Mouse (Mus musculus) telencephalon, adult 2 months (tissue): ENCODE results near the gene Cd36.

Source experiments
- DNase-seq: peaks from one replicate; pipeline ENCODE4 v3.0.0-alpha.2; 2011; ENCODE audit warnings: low read depth, low spot score

Cd36 gene

GRCm38 (mm10) chr5:17858399-17858798, 30.2 kb downstream of the Cd36 start:
- no peak for DNase-seq

DNA sequence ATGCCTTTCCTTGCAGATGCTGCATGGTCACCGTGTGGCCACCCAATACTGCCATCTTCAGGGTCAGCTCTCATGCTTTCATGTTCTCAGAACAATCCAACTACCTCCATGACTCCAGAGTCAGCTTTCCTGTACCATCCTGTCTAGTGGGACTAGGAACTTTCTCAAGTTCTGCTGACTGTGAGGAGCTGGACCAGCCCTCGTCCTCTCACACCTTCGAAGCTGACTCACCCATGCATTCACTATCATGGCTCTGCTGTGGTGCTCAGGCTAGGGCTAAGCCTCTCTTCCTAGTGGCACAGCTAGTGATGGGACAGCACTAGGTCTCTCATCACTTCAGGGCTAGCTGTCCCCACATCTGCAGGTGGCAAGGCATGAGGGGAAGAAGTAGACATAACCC, 30.7 kb downstream of the Cd36 start:
- DNase-seq: no peak

DNA sequence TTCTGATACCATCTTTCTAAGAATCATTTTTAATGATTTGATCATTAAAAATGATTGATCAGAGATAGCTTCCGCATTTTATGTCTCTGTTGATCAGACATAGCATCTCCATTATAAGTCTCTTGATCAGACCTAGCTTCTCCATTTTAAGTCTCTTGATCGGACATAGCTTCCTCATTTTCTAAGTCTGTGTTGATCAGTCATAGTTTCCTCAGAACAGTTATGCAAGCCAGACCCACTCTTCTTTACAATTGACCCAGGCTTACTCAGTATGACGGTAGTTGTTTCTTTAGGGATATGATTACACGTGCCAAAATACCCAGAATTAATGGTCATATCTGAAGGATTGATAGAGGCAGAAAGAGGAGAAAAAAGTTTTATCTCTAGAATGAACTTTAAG, 31.3 kb downstream of the Cd36 start:
- DNase-seq: no peak

GRCm38 (mm10) chr5:17854127-17854923, 34.3 kb downstream of the Cd36 start:
- no peak for DNase-seq

GRCm38 (mm10) chr5:17850582-17850981, 38.0 kb downstream of the Cd36 start:
- DNase-seq: no peak

DNA sequence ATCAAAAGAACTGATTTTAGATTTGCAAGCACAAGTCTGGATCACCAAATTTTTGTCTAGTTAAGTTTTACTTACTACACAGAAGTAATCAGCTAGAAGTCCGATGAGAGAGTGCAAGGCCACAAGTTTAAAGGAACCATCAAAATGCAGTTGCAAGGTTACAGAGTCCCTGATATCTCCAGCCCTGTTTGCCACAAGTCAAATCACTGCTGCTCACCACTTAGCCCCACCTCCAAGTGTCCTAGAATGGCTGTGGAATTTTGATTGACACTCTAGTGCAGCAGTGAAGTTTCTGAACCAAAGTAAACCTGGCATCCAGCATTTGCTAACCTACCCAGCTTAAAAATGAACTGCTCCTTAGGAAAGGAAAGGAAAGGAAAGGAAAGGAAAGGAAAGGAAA, 39.0 kb downstream of the Cd36 start:
- no peak for DNase-seq

GRCm38 (mm10) chr5:17848733-17849132, 39.9 kb downstream of the Cd36 start:
- DNase-seq: no peak

- DNase-seq: no peak
Observed at GRCm38 (mm10) chr5:17848267-17848666, 40.3 kb downstream of the Cd36 start.

DNA sequence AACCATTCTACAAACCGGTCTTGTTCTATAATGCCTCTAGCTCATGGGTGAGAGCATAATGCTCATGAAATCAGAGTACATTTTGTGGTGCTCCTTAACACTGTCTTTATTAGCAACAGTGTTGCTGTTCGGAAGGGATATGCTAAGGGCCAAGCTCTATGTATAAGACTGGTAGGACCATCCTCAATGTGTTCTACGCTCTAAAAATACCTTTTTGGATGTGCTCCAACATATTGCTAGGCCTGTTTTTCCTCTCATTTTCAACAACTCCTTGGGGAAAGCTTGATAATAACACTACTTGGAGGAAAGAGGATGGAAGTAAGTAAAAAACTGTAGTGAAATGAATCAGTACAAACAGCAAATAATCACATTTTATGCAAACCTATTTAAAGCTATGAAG, 44.7 kb downstream of the Cd36 start:
- no peak for DNase-seq

DNA sequence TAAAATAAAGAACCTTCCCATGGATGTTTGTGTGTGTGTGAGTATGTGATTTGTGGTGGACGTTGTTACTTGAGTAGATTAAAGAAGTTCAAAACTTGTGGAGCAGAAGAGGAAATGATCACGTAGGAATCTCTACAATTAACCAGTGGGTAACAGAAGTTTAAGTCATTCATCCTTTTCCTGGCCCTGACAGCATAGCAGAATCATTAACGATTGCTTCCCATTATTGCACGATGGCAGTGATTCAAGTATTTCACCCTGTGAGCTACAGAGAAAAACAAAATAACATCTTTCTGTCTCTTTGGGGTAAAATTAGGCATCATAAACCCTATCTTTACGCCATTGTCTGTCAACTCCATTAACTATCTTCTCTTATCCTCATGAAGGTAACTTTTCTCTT, 45.3 kb downstream of the Cd36 start:
- no peak for DNase-seq

GRCm38 (mm10) chr5:17842111-17842729, 46.4 kb downstream of the Cd36 start:
- DNase-seq: no peak

- DNase-seq: no peak
Observed at GRCm38 (mm10) chr5:17839549-17839948, 49.1 kb downstream of the Cd36 start.

DNA sequence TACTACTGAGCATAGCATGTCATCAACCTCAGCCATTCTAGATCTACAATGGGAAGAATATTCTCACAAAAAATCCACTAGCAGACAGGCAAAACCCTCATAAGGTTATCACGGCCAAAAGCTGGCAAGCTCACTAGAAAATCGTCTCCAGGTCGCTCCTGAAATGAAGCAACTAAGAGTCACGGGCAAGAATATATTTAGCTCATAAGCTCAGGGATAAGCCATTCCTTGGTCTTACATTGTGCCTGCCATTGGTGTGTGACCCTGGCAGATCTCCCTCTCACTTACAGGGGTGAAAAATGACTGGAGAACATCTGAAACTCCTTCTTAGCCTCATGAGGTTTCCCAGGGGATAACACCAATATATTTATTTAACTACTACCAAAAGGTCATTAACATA, 52.2 kb downstream of the Cd36 start:
- DNase-seq: no peak

DNA sequence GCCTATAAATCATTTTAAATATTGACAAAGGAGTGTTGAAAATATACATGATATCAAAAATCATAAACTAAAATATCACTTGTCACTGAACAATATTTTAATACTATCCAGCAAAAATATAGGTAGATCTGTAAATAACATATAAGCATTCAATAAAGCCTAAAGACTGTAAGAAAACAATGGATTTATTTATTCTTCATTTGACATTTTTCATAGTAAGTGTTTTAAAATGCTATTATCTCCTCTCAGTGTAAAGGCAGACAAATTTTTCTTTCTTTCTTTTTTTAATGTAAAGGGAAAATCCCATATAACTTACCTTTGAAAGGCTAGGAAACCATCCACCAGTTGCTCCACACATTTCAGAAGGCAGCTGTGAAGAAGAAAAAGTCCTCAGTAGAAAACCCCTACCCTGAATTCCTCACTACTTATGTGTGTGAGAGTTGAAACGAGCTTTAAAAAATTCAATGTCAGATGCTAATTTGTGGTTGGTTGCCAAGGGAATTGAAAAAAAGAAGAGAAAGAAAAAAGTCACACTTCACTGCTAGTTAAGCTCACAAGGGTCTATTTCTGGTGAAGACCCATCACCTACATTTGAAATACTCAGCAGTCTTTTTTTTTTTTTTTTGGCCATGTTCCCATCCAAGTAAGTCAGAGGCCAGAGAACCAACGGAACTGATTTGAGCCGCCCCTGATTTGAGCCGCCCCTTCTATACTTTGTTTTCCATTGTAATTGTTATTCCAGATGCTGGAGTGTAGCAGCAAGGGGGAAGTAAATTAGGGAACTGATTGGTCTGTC, 53.1 kb downstream of the Cd36 start:
- DNase-seq: no peak

DNA sequence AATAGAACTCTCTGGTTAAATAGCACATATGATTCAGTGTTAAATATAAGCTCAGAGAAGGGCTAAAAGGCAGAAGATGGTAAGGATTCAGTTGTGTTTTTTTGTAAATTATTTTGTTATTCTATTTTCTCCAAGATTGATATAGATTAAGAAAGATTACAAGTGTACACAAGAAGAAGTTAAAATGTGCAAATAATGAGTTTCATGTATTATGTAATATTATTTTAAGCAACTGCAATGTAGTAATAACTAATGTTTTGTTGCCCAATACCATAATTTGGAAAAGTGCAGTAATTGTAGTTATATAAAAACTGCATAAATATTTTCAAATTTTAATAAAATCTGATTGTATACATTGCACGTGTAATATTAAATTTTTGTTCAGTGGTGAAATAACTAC, 54.8 kb downstream of the Cd36 start:
- no peak for DNase-seq

GRCm38 (mm10) chr5:17830536-17830935, 58.1 kb downstream of the Cd36 start:
- DNase-seq: no peak

DNA sequence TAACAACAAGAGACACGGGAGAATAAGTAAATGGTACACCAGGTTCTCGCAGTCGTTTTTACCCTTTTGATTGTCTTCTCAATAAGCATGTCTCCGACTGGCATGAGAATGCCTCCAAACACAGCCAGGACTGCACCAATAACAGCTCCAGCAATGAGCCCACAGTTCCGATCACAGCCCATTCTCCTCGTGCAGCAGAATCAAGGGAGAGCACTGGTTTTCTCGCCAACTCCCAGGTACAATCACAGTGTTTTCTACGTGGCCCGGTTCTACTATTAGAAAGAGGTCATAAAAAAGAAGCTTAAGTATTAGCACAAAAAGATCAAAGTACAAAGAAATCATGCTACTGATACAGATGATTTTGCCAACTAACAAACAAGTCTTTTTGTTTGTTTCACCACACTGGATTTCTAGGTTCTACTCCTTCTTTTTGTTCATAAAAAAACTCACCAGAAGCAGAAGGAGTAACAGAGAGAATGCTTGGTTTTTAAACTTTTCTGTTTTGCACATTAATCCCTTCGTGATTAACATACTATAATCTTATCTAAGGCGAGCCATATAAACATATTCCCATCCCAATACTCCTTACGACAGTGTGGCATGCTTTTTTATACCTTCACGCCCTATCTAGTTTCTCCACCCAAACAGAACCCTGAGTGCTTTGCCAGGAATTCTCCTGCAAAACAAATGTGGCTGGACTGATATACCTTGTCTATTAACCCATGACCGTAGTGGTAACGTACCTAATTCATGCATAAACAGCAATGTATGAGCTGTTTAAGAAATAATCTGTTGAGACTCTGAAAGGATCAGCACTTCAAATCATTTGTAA, 59.7 kb downstream of the Cd36 start:
- no peak for DNase-seq

DNA sequence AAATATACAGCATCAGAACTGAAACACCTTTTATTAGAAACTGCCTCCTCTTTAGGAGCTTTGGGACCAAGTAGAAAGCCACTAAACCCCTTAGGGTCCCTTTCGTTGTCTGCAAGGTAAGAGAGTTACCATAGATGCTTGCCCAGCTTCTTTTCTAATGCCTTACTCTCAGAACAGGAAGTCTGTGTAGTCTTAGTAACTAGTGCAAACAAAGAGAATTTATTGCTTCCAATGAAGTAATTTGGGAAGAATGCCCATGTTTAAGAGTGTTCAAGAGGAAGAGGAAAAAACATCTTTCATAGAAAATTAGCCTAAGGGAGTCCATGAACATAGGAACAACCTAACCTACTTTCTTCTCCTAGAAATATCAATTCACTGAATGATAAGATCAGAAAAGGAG, 67.2 kb downstream of the Cd36 start:
- DNase-seq: no peak

- no peak for DNase-seq
Observed at GRCm38 (mm10) chr5:17820239-17820999, 68.2 kb downstream of the Cd36 start.

GRCm38 (mm10) chr5:17816170-17816569, 72.4 kb downstream of the Cd36 start:
- peak; percentile 23 for DNase-seq

DNA sequence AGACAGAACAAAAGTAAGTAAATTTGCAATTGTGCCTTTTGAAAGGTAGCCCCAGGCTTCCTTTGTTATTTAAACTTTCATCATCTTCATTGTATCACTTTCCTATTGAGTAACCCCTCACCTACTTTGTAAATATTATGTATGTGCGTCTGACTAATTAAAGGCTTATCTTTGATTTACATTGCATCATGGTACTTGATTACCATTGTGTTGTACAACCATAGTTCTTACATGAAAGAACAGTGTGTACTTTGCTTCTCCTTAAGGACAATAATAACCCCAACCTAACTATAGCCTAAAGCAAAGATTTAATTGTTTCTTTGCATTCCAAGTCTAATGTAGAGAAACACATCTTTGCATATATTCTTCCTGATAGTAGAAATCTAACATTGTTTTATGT, 78.3 kb downstream of the Cd36 start:
- DNase-seq: no peak
